Mouse (Mus musculus) forebrain, embryonic 16.5 days (tissue): Measurements from ENCODE around the gene Med13l. TPM values are rescaled to one million over a fixed set of nuclear protein-coding genes. Genes with fewer than 3 reads are reported as not detected.

Experiments
- ATAC-seq: fragments of 200-750 bp; cut with Nextera tagmentation; 2 replicates; pipeline ENCODE4 v1.8.0; 2017; ENCODE audit warnings: mild to moderate bottlenecking, moderate library complexity
- H3K27ac ChIP-seq: fragments of 300-500 bp; sonication (generic); 2 replicates; pipeline ENCODE4 v1.5.1; 2014; ENCODE audit warnings: low read length, control low read depth
- H3K27me3 ChIP-seq: fragments of 300-500 bp; sonication (generic); replicated peaks from 2 replicates; pipeline ENCODE4 v1.6.1; 2014; ENCODE audit warnings: low read length; ENCODE audit not compliant: control insufficient read depth, insufficient read depth
- H3K36me3 ChIP-seq: fragments of 300-500 bp; sonication (generic); 2 replicates; pipeline ENCODE4 v1.6.1; 2014; ENCODE audit not compliant: control insufficient read depth, insufficient read depth
- H3K4me1 ChIP-seq: fragments of 300-500 bp; sonication (generic); replicated peaks from 2 replicates; pipeline ENCODE4 v1.6.1; 2014; ENCODE audit warnings: low read length; ENCODE audit not compliant: control insufficient read depth, insufficient read depth
- H3K4me2 ChIP-seq: fragments of 300-500 bp; sonication (generic); 2 replicates; pipeline ENCODE4 v1.6.1; 2014; ENCODE audit warnings: mild to moderate bottlenecking, low read length, control low read depth
- H3K4me3 ChIP-seq: fragments of 300-500 bp; sonication (generic); replicated peaks from 2 replicates; pipeline ENCODE4 v1.5.1; 2014; ENCODE audit warnings: mild to moderate bottlenecking, low read length, control low read depth
- H3K9ac ChIP-seq: fragments of 300-500 bp; sonication (generic); replicated peaks from 2 replicates; pipeline ENCODE4 v1.6.1; 2014; ENCODE audit warnings: low read depth, low read length, control low read depth
- H3K9me3 ChIP-seq: fragments of 300-500 bp; sonication (generic); 2 replicates; pipeline ENCODE4 v1.6.1; 2016; ENCODE audit warnings: low read length; ENCODE audit not compliant: control insufficient read depth
- WGBS: fragments of 180-500 bp; shearing (Covaris S2); extraction: QIAGEN DNeasy Blood & Tissue Kit; methylation state at CpG from one replicate; pipeline ENCODE4 v1.1.7; 2014; 5-methylcytosine and 5-hydroxymethylcytosine counted together
- polyA plus RNA-seq: library from polyadenylated mRNA; unstranded; fragments of >200 nt; fragmentation: Nextera tagmentation; extraction: Ambion mirVana; gene quantifications from 2 replicates; pipeline ENCODE4 v1.2.1, GENCODE M21; 2015

Med13l gene
- polyA plus RNA-seq, 1 experiment from 2014 or later, result 24.9 TPM

- Histone ChIP-seq H3K4me2 (no peak overlapping the region), H3K9me3 (no peaks in the 10 kb centered on the region), H3K27ac (no peak overlapping the region), H3K9ac (no peak overlapping the region), H3K36me3 (no peaks in the 10 kb centered on the region), H3K27me3 (no peaks in the 10 kb centered on the region), H3K4me3 (no peak overlapping the region), H3K4me1 (peaks cover 46% of the 10 kb centered on the region)
- WGBS, result 89% methylated on average over 4 of the region's 4 CpGs
- no peak for ATAC-seq
These were observed 140.5 kb downstream of the Med13l start for GRCm38 (mm10) chr5:118700978-118701377.

DNA sequence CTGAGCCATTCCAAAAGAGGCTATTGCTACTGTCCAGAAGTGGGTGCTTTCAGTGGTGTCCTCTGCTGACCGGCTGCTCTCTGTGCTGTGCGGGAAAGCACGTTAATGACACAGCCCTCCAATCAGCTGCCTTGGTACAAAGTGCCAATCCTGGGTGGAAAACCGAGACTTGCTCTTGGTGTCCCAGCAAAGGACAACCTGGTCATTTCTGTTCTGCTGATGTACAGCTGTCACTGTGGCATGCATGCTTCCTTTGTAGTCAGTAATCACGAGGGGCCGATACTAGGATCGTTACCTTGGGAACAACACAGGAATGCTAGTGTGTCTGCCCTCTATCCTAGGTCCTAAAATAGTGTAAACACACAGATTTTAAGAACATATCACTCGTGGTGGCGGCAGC lies 142.2 kb downstream of the Med13l start:
- no peaks in the 10 kb centered on the region for H3K36me3 ChIP-seq
- no peaks in the 10 kb centered on the region for H3K27me3 ChIP-seq
- H3K9ac ChIP-seq, result no peak overlapping the region
- H3K4me3 ChIP-seq, result no peak overlapping the region
- H3K9me3 ChIP-seq, result no peaks in the 10 kb centered on the region
- no peak overlapping the region for H3K4me2 ChIP-seq
- ATAC-seq, result no peak
- WGBS, result 13% methylated on average over 9 of the region's 9 CpGs
- H3K27ac ChIP-seq, result no peak overlapping the region
- H3K4me1 ChIP-seq, result peaks cover 57% of the 10 kb centered on the region

GRCm38 (mm10) chr5:118704148-118704547 lies 143.7 kb downstream of the Med13l start:
- no peak overlapping the region for H3K4me3 ChIP-seq
- H3K27ac ChIP-seq, result no peak overlapping the region
- ATAC-seq, result no peak
- no peaks in the 10 kb centered on the region for H3K27me3 ChIP-seq
- no peak overlapping the region for H3K4me2 ChIP-seq
- WGBS, result 82% methylated on average over 3 of the region's 3 CpGs
- H3K9me3 ChIP-seq, result no peaks in the 10 kb centered on the region
- H3K4me1 ChIP-seq, result peaks cover 70% of the 10 kb centered on the region
- H3K9ac ChIP-seq, result no peak overlapping the region
- no peaks in the 10 kb centered on the region for H3K36me3 ChIP-seq

GRCm38 (mm10) chr5:118704960-118705359 lies 144.5 kb downstream of the Med13l start:
- Histone ChIP-seq H3K4me1 (peaks cover 76% of the 10 kb centered on the region), H3K9me3 (no peaks in the 10 kb centered on the region), H3K27ac (no peak overlapping the region; the same call in 1 of the 2 replicates), H3K4me2 (no peak overlapping the region), H3K4me3 (no peak overlapping the region), H3K36me3 (no peaks in the 10 kb centered on the region), H3K27me3 (no peaks in the 10 kb centered on the region), H3K9ac (no peak overlapping the region)
- WGBS, result 83% methylated on average over 9 of the region's 9 CpGs
- no peak for ATAC-seq

DNA sequence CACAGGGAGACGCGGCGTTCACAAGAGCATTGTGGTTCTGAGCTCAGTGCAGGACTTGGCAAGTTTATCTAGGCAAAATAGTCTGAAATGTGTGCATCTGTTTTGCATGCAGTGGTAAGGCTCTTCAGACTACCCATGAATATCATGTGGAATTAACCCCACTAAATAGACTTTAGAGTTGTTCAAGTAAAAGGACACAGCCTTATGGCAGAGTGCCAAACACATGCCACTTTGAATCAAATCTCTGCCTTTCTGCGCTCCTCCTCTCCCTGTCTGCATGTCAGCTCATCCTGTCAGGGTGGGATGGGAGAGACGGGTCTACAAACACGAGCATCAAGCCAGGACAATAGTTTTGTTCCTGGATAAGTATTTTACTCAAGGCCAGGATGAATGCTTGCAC lies 145.5 kb downstream of the Med13l start:
- peak overlapping the region; percentile 30 for H3K4me2 ChIP-seq
- ATAC-seq, result peak; percentile 69

DNA sequence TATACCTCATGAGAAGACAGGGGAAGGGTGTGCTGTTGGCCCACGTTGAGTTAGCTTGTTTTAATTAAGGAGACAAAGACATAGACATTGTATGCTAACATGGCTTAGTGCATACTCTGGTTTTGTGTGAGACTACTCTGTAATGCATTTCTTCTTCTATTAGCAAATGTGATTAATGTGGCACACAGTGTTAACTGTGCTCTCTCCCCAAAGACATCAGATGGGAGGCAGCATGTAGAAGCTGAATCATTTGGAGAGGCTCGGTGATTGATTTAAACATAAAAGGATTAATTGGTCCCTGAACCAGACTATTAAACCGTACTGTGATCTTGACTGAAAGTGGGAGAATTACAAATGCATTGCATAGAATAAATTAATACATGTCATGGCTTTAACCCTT lies 145.9 kb downstream of the Med13l start:
- Histone ChIP-seq H3K4me2 (peak overlapping the region; percentile 30), H3K36me3 (no peaks in the 10 kb centered on the region), H3K9ac (no peak overlapping the region), H3K27me3 (no peaks in the 10 kb centered on the region), H3K4me3 (no peak overlapping the region), H3K9me3 (no peaks in the 10 kb centered on the region), H3K4me1 (peaks cover 82% of the 10 kb centered on the region), H3K27ac (peak overlapping the region; percentile 82)
- ATAC-seq, result peak; percentile 73
- 3% methylated on average over 3 of the region's 3 CpGs for WGBS

More for the DNA sequence above, 145.5 kb downstream of the Med13l start:
- no peak overlapping the region; the same call in 1 of the 2 replicates for H3K9ac ChIP-seq
- WGBS, result 11% methylated on average over 6 of the region's 6 CpGs
- no peaks in the 10 kb centered on the region for H3K27me3 ChIP-seq
- H3K27ac ChIP-seq, result peak overlapping the region; percentile 82
- no peak overlapping the region for H3K4me3 ChIP-seq
- no peaks in the 10 kb centered on the region for H3K36me3 ChIP-seq
- peaks cover 80% of the 10 kb centered on the region for H3K4me1 ChIP-seq
- H3K9me3 ChIP-seq, result no peaks in the 10 kb centered on the region

- no peaks in the 10 kb centered on the region for H3K27me3 ChIP-seq
- no peak overlapping the region for H3K4me2 ChIP-seq
- no peak overlapping the region; the same call in 1 of the 2 replicates for H3K27ac ChIP-seq
- WGBS, result 20% methylated on average over 5 of the region's 5 CpGs
- no peak overlapping the region for H3K9ac ChIP-seq
- no peaks in the 10 kb centered on the region for H3K9me3 ChIP-seq
- H3K4me1 ChIP-seq, result peaks cover 84% of the 10 kb centered on the region
- H3K36me3 ChIP-seq, result no peaks in the 10 kb centered on the region
- H3K4me3 ChIP-seq, result no peak overlapping the region
- ATAC-seq, result no peak
These were observed 147.0 kb downstream of the Med13l start for GRCm38 (mm10) chr5:118707501-118707900.

DNA sequence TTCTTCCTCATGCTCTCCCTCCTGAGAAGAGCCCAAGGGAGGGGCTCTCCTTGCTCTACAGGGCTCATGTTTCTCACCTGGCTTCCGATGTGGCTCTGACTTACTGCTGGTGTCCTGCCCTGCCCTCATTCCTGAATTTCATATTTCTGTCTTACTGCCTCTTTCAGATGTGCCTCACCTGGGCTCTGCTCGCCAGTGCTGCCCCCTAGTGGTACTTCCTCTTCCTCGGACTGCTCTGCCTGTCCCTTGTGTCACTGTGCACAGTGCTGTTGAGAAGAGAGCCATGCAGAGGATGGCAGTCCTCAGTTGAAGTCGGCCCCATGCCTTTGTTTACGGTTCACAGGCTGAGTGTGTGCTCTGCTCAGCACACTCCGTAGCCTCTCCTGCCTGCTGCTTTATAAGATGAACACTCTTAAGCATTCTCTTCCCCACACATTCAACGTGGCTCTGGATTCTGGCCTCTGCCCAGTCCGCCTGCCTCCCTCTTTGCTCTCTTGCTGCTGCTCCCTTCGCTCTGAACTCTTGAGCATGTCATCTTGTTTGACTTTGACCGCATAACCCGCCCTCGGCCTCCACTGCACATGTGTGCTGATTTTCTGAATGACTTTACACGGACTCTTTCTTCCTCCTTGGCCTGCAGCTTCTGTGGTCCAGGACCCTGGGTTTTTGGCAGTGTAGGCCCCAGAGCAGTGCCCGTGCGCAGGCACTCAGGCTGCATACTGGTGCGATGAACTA lies 147.9 kb downstream of the Med13l start:
- Histone ChIP-seq H3K4me1 (peaks cover 75% of the 10 kb centered on the region), H3K4me2 (no peak overlapping the region), H3K27me3 (no peaks in the 10 kb centered on the region), H3K27ac (no peak overlapping the region), H3K9ac (no peak overlapping the region), H3K9me3 (no peaks in the 10 kb centered on the region), H3K36me3 (no peaks in the 10 kb centered on the region), H3K4me3 (no peak overlapping the region)
- WGBS, result 64% methylated on average over 16 of the region's 16 CpGs
- 0 out of 2 replicates have a peak, but pooled peaks have one; percentile 11 for ATAC-seq

DNA sequence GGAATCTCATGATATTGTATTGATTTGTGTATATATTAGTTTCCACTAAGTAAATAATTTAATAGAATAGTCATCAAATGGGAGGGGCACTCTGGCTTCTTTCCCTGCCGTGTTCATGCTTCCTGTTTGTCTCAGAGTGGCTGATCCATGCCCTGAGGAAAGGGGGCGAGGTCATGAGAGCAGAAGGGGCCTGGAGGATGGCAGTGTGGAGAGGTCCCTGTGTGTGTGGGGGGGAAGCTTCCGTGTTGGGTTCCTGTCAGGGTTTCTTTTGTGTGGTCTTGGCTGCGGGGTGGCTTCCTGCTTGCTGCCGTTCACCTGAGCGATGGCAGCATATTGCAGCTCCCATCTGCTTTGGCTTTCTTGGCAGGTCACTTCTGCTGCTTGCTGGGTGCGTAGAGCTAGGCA lies 149.4 kb downstream of the Med13l start:
- Histone ChIP-seq H3K27ac (peak overlapping the region; percentile 13; the same call in 1 of the 2 replicates), H3K9me3 (no peaks in the 10 kb centered on the region), H3K9ac (no peak overlapping the region), H3K36me3 (no peaks in the 10 kb centered on the region), H3K4me1 (peaks cover 72% of the 10 kb centered on the region), H3K4me2 (no peak overlapping the region), H3K4me3 (no peak overlapping the region), H3K27me3 (no peaks in the 10 kb centered on the region)
- ATAC-seq, result no peak
- 55% methylated on average over 7 of the region's 7 CpGs for WGBS
